Mouse (Mus musculus) forebrain, embryonic 10.5 days (tissue): ENCODE results near the gene Mprip. TPM values are rescaled to one million over a fixed set of nuclear protein-coding genes. Genes with fewer than 3 reads are reported as not detected.
"Not testable (repeated sequence)": the region's sequence is repeated elsewhere in the genome, so short reads cannot be mapped to it uniquely, and the experiment has no call there.

Experiments used
- DNase-seq: peaks from one replicate; pipeline ENCODE4 v3.0.0-alpha.2; 2017; ENCODE audit warnings: low spot score; ENCODE audit errors: extremely low spot score
- H3K27ac ChIP-seq: fragments of 300-500 bp; sonication (generic); 2 replicates; pipeline ENCODE4 v1.5.1; 2016; ENCODE audit warnings: mild to moderate bottlenecking
- H3K27me3 ChIP-seq: fragments of 300-500 bp; sonication (generic); 2 replicates; pipeline ENCODE4 v1.6.1; 2016; ENCODE audit warnings: mild to moderate bottlenecking; ENCODE audit not compliant: poor library complexity, severe bottlenecking
- H3K36me3 ChIP-seq: fragments of 300-500 bp; sonication (generic); replicated peaks from 2 replicates; pipeline ENCODE4 v1.6.1; 2016; ENCODE audit warnings: mild to moderate bottlenecking, moderate library complexity
- H3K4me1 ChIP-seq: fragments of 300-500 bp; sonication (generic); 2 replicates; pipeline ENCODE4 v1.6.1; 2016
- H3K4me3 ChIP-seq: fragments of 300-500 bp; sonication (generic); 2 replicates; pipeline ENCODE4 v1.5.1; 2016; ENCODE audit warnings: mild to moderate bottlenecking, moderate library complexity
- H3K9me3 ChIP-seq: fragments of 300-500 bp; sonication (generic); 2 replicates; pipeline ENCODE4 v1.6.1; 2016; ENCODE audit warnings: mild to moderate bottlenecking, moderate library complexity
- WGBS: fragments of 180-500 bp; shearing (Covaris S2); methylation state at CpG from one replicate; pipeline ENCODE4 v1.1.7; 2016; 5-methylcytosine and 5-hydroxymethylcytosine counted together
- polyA plus RNA-seq: library from polyadenylated mRNA; unstranded; fragments of >200 nt; fragmentation: Nextera tagmentation; extraction: Ambion mirVana; gene quantifications from 2 replicates; pipeline ENCODE4 v1.2.1, GENCODE M21; 2016

Mprip gene
- 24.8 and 28.3 TPM in 2 replicates for polyA plus RNA-seq

GRCm38 (mm10) chr11:59661005-59661404 lies at the start of gene Mprip:
Mprip (plus strand) TSS chr11:59661305.
- peak within 1 kb of the TSS; percentile 78 for H3K4me3 ChIP-seq
- no peaks in the 10 kb centered on the region; the same call in 1 of the 2 replicates for H3K36me3 ChIP-seq
- peaks cover 24% of the 10 kb centered on the region for H3K27me3 ChIP-seq
- 51% methylated on average over 3 of the region's 3 CpGs for WGBS
- H3K9me3 ChIP-seq = no peaks in the 10 kb centered on the region
- no peak for DNase-seq
- peaks cover 40% of the 10 kb centered on the region for H3K4me1 ChIP-seq
- peak within 1 kb of the TSS; percentile 91 for H3K27ac ChIP-seq

- no peaks in the 10 kb centered on the region for H3K27me3 ChIP-seq
- no peaks in the 10 kb centered on the region for H3K36me3 ChIP-seq
- H3K4me1 ChIP-seq = no peaks in the 10 kb centered on the region
- H3K27ac ChIP-seq = no peak overlapping the region
- H3K4me3 ChIP-seq = no peak overlapping the region
- no peaks in the 10 kb centered on the region for H3K9me3 ChIP-seq
- WGBS = 89% methylated on average over 5 of the region's 5 CpGs
- no peak for DNase-seq
Measured at GRCm38 (mm10) chr11:59611646-59612045, 49.5 kb upstream of the Mprip start.

- Histone ChIP-seq H3K27ac (no peak overlapping the region), H3K36me3 (no peaks in the 10 kb centered on the region), H3K27me3 (no peaks in the 10 kb centered on the region), H3K4me1 (no peaks in the 10 kb centered on the region), H3K4me3 (no peak overlapping the region), H3K9me3 (no peaks in the 10 kb centered on the region)
- no peak for DNase-seq
- 71% methylated on average over 4 of the region's 4 CpGs for WGBS
Measured at GRCm38 (mm10) chr11:59614120-59614519, 47.0 kb upstream of the Mprip start.

GRCm38 (mm10) chr11:59616986-59617385 lies 44.1 kb upstream of the Mprip start:
- WGBS = 97% methylated on average over 2 of the region's 2 CpGs
- DNase-seq, H3K9me3 ChIP-seq, H3K27ac ChIP-seq, H3K4me1 ChIP-seq, H3K27me3 ChIP-seq, H3K36me3 ChIP-seq, H3K4me3 ChIP-seq: not testable (repeated sequence)

GRCm38 (mm10) chr11:59622214-59622613 lies 38.9 kb upstream of the Mprip start:
- WGBS = 76% methylated on average over 3 of the region's 3 CpGs
- H3K27ac ChIP-seq = no peak overlapping the region
- DNase-seq = no peak
- no peaks in the 10 kb centered on the region for H3K27me3 ChIP-seq
- H3K4me1 ChIP-seq = no peaks in the 10 kb centered on the region
- H3K4me3 ChIP-seq = no peak overlapping the region
- H3K36me3 ChIP-seq = no peaks in the 10 kb centered on the region
- no peaks in the 10 kb centered on the region for H3K9me3 ChIP-seq

- DNase-seq = peak; percentile 24
- Histone ChIP-seq H3K36me3 (no peaks in the 10 kb centered on the region), H3K4me1 (no peaks in the 10 kb centered on the region), H3K27me3 (no peaks in the 10 kb centered on the region), H3K4me3 (no peak overlapping the region), H3K9me3 (no peaks in the 10 kb centered on the region), H3K27ac (no peak overlapping the region)
- 48% methylated on average over 6 of the region's 6 CpGs for WGBS
Measured at GRCm38 (mm10) chr11:59624017-59624630, 37.0 kb upstream of the Mprip start.

GRCm38 (mm10) chr11:59626192-59626591 lies 34.9 kb upstream of the Mprip start:
- Histone ChIP-seq H3K4me3 (no peak overlapping the region), H3K4me1 (no peaks in the 10 kb centered on the region), H3K36me3 (no peaks in the 10 kb centered on the region), H3K27ac (no peak overlapping the region), H3K9me3 (no peaks in the 10 kb centered on the region), H3K27me3 (no peaks in the 10 kb centered on the region)
- no peak for DNase-seq
- WGBS = 91% methylated on average over 7 of the region's 7 CpGs

- Histone ChIP-seq H3K4me3 (no peak overlapping the region), H3K4me1 (no peaks in the 10 kb centered on the region), H3K9me3 (no peaks in the 10 kb centered on the region), H3K27ac (no peak overlapping the region), H3K36me3 (no peaks in the 10 kb centered on the region), H3K27me3 (no peaks in the 10 kb centered on the region)
- DNase-seq = no peak
- WGBS = 86% methylated on average over 5 of the region's 5 CpGs
Measured at GRCm38 (mm10) chr11:59628177-59628576, 32.9 kb upstream of the Mprip start.

GRCm38 (mm10) chr11:59629871-59630270 lies 31.2 kb upstream of the Mprip start:
- no peak overlapping the region for H3K27ac ChIP-seq
- no peaks in the 10 kb centered on the region for H3K27me3 ChIP-seq
- 88% methylated on average over 5 of the region's 5 CpGs for WGBS
- no peaks in the 10 kb centered on the region for H3K9me3 ChIP-seq
- H3K36me3 ChIP-seq = no peaks in the 10 kb centered on the region
- DNase-seq = no peak
- no peak overlapping the region for H3K4me3 ChIP-seq
- H3K4me1 ChIP-seq = no peaks in the 10 kb centered on the region

GRCm38 (mm10) chr11:59631980-59632379 lies 29.1 kb upstream of the Mprip start:
- H3K27ac ChIP-seq = no peak overlapping the region
- no peaks in the 10 kb centered on the region for H3K4me1 ChIP-seq
- H3K9me3 ChIP-seq = no peaks in the 10 kb centered on the region
- WGBS = 87% methylated on average over 4 of the region's 4 CpGs
- H3K27me3 ChIP-seq = no peaks in the 10 kb centered on the region
- no peak for DNase-seq
- no peaks in the 10 kb centered on the region for H3K36me3 ChIP-seq
- no peak overlapping the region for H3K4me3 ChIP-seq

GRCm38 (mm10) chr11:59633037-59633436 lies 28.1 kb upstream of the Mprip start:
- 27% methylated on average over 5 of the region's 5 CpGs for WGBS

GRCm38 (mm10) chr11:59634001-59634660 lies 27.0 kb upstream of the Mprip start:
- no peaks in the 10 kb centered on the region for H3K27me3 ChIP-seq
- H3K27ac ChIP-seq = no peak overlapping the region
- H3K4me3 ChIP-seq = no peak overlapping the region
- no peak for DNase-seq
- no peaks in the 10 kb centered on the region for H3K4me1 ChIP-seq
- H3K9me3 ChIP-seq = no peaks in the 10 kb centered on the region
- WGBS = 83% methylated on average over 7 of the region's 7 CpGs
- no peaks in the 10 kb centered on the region for H3K36me3 ChIP-seq

More at GRCm38 (mm10) chr11:59633037-59633436, 28.1 kb upstream of the Mprip start:
- Histone ChIP-seq H3K27ac (no peak overlapping the region), H3K9me3 (no peaks in the 10 kb centered on the region), H3K36me3 (no peaks in the 10 kb centered on the region), H3K27me3 (no peaks in the 10 kb centered on the region), H3K4me3 (no peak overlapping the region), H3K4me1 (no peaks in the 10 kb centered on the region)
- DNase-seq = peak; percentile 58

- no peak for DNase-seq
- Histone ChIP-seq H3K4me1 (no peaks in the 10 kb centered on the region), H3K36me3 (no peaks in the 10 kb centered on the region), H3K27me3 (no peaks in the 10 kb centered on the region), H3K27ac (no peak overlapping the region), H3K4me3 (no peak overlapping the region), H3K9me3 (no peaks in the 10 kb centered on the region)
- 87% methylated on average over 9 of the region's 9 CpGs for WGBS
Measured at GRCm38 (mm10) chr11:59635251-59635795, 25.8 kb upstream of the Mprip start.
